Mouse (Mus musculus) kidney, adult 2 months (tissue): ENCODE results near the gene Gpr156. TPM values are rescaled to one million over a fixed set of nuclear protein-coding genes. Genes with fewer than 3 reads are reported as not detected.

ENCODE experiments used
- DNase-seq: peaks from one replicate; pipeline ENCODE4 v3.0.0; 2021
- H3K27ac ChIP-seq: fragments of 200-500 bp; 2 replicates; pipeline ENCODE4 v1.5.1; 2012; ENCODE audit warnings: low read depth, low read length, control low read depth, inconsistent platforms; ENCODE audit not compliant: insufficient read depth
- H3K27me3 ChIP-seq: fragments of 200-500 bp; replicated peaks from 2 replicates; pipeline ENCODE4 v1.6.1; 2012; ENCODE audit warnings: mild to moderate bottlenecking, moderate library complexity, low read length, inconsistent platforms; ENCODE audit not compliant: control insufficient read depth, insufficient read depth
- H3K36me3 ChIP-seq: fragments of 200-500 bp; 2 replicates; pipeline ENCODE4 v1.6.1; 2012; ENCODE audit warnings: mild to moderate bottlenecking, moderate library complexity, low read length, inconsistent platforms; ENCODE audit not compliant: control insufficient read depth, insufficient read depth
- H3K4me1 ChIP-seq: fragments of 200-500 bp; 2 replicates; pipeline ENCODE4 v1.6.1; 2011; ENCODE audit warnings: low read length; ENCODE audit not compliant: control insufficient read depth, insufficient read depth
- H3K4me3 ChIP-seq: fragments of 200-500 bp; 2 replicates; pipeline ENCODE4 v1.5.1; 2011; ENCODE audit warnings: mild to moderate bottlenecking, low read depth, low read length, control low read depth; ENCODE audit not compliant: insufficient read depth
- CTCF ChIP-seq: fragments of 200-500 bp; conservative IDR thresholded peaks from 2 replicates; pipeline ENCODE4 v1.5.1; 2011; ENCODE audit warnings: low read depth, mild to moderate bottlenecking, control low read depth, low read length, moderate library complexity, mixed read lengths; ENCODE audit not compliant: insufficient read depth, insufficient read length
- POLR2A ChIP-seq: fragments of 200-500 bp; IDR thresholded peaks from one replicate; pipeline ENCODE4 v1.6.1; 2011; ENCODE audit warnings: low read depth, low read length, control low read depth
- WGBS: fragments of 180-500 bp; shearing (Covaris S2); methylation state at CpG from one replicate; pipeline ENCODE4 v1.1.7; 2018; 5-methylcytosine and 5-hydroxymethylcytosine counted together
- polyA plus RNA-seq: library from polyadenylated mRNA; depleted of rRNA; stranded (reverse); fragments of >200 nt; gene quantifications from 2 replicates; pipeline ENCODE4 v1.2.3, GENCODE M21; 2012

The Gpr156 gene
- polyA plus RNA-seq, 1 experiment, result not detected

GRCm38 (mm10) chr16:37874501-37875235, 41.6 kb upstream of the Gpr156 start:
- Histone ChIP-seq H3K27me3 (no peaks in the 10 kb centered on the region), H3K27ac (no peak overlapping the region), H3K4me3 (no peak overlapping the region), H3K36me3 (no peaks in the 10 kb centered on the region; the same call in none of the 2 replicates), H3K4me1 (peaks cover 20% of the 10 kb centered on the region; the same call in 1 of the 2 replicates)
- no peak for DNase-seq
- WGBS, result 61% methylated on average over 4 of the region's 4 CpGs
- TF ChIP-seq POLR2A (no peak), CTCF (no peak)

GRCm38 (mm10) chr16:37877406-37877805, 38.9 kb upstream of the Gpr156 start:
- no peak for TF ChIP-seq CTCF
- no peak for TF ChIP-seq POLR2A
- Histone ChIP-seq H3K4me3 (no peak overlapping the region), H3K36me3 (peaks cover 8% of the 10 kb centered on the region), H3K4me1 (peaks cover 8% of the 10 kb centered on the region; the same call in 1 of the 2 replicates), H3K27ac (no peak overlapping the region), H3K27me3 (no peaks in the 10 kb centered on the region)
- 95% methylated on average over 3 of the region's 3 CpGs for WGBS
- no peak for DNase-seq

GRCm38 (mm10) chr16:37878951-37879505, 37.3 kb upstream of the Gpr156 start:
- peaks cover 8% of the 10 kb centered on the region; the same call in 1 of the 2 replicates for H3K4me1 ChIP-seq
- H3K27me3 ChIP-seq, result no peaks in the 10 kb centered on the region
- DNase-seq, result no peak
- H3K36me3 ChIP-seq, result peaks cover 8% of the 10 kb centered on the region
- H3K4me3 ChIP-seq, result no peak overlapping the region
- WGBS, result 86% methylated on average over 7 of the region's 7 CpGs
- no peak overlapping the region for H3K27ac ChIP-seq
- no peak for TF ChIP-seq POLR2A
- TF ChIP-seq CTCF, result no peak

GRCm38 (mm10) chr16:37879750-37880419, 36.4 kb upstream of the Gpr156 start:
- Histone ChIP-seq H3K36me3 (peaks cover 8% of the 10 kb centered on the region), H3K27ac (no peak overlapping the region), H3K4me1 (peaks cover 6% of the 10 kb centered on the region; the same call in 1 of the 2 replicates), H3K27me3 (no peaks in the 10 kb centered on the region), H3K4me3 (no peak overlapping the region)
- WGBS, result 80% methylated on average over 4 of the region's 4 CpGs
- TF ChIP-seq POLR2A (no peak), CTCF (no peak)
- DNase-seq, result no peak

GRCm38 (mm10) chr16:37881168-37881567, 35.1 kb upstream of the Gpr156 start:
- H3K4me3 ChIP-seq, result no peak overlapping the region
- H3K36me3 ChIP-seq, result peaks cover 8% of the 10 kb centered on the region
- 56% methylated on average over 2 of the region's 2 CpGs for whole genome bisulfite sequencing
- no peak for TF ChIP-seq CTCF
- no peak for TF ChIP-seq POLR2A
- no peaks in the 10 kb centered on the region for H3K27me3 ChIP-seq
- DNase-seq, result no peak
- peaks cover 5% of the 10 kb centered on the region; the same call in 1 of the 2 replicates for H3K4me1 ChIP-seq
- no peak overlapping the region for H3K27ac ChIP-seq

DNA sequence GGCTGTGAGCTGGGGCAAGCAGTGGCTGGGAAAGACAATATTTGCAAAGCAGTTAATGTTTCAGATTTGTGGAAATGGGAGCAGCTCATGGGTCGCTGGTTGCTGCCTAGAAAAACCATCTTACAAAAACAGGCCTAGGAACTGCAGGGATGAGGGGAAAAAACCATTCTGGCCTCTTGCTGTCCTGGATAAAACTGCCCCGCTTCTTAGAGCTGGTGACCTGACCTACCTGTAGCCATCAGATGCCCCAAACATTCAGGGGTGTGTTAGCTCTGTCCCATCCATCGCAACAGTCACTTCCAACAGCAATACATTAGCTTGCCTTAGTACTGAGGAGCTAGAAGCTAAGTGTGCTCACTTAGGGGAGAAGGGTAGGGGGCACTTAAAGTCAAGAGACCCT, 27.3 kb upstream of the Gpr156 start:
- no peaks in the 10 kb centered on the region for H3K36me3 ChIP-seq
- H3K4me1 ChIP-seq, result no peaks in the 10 kb centered on the region
- no peak overlapping the region for H3K27ac ChIP-seq
- no peak for DNase-seq
- no peak for TF ChIP-seq CTCF
- no peak for TF ChIP-seq POLR2A
- 87% methylated on average over 3 of the region's 3 CpGs for WGBS
- no peaks in the 10 kb centered on the region for H3K27me3 ChIP-seq
- H3K4me3 ChIP-seq, result no peak overlapping the region

- TF ChIP-seq CTCF (no peak), POLR2A (no peak)
- no peaks in the 10 kb centered on the region for H3K27me3 ChIP-seq
- 81% methylated on average over 2 of the region's 2 CpGs for WGBS
- no peak for DNase-seq
- no peak overlapping the region for H3K27ac ChIP-seq
- H3K4me1 ChIP-seq, result no peaks in the 10 kb centered on the region
- H3K4me3 ChIP-seq, result no peak overlapping the region
- H3K36me3 ChIP-seq, result no peaks in the 10 kb centered on the region
Observed at GRCm38 (mm10) chr16:37892667-37893066, 23.6 kb upstream of the Gpr156 start.
